In genomic region chr7:30587842-30588667, GRCm38 (mm10) we compare ENCODE assay signal across 8 mouse cellular contexts. TPM values are rescaled to one million over a fixed set of nuclear protein-coding genes. Genes with fewer than 3 reads are reported as not detected.
DNase-seq lines count a peak whose midpoint lies in the region; ATAC-seq and TF ChIP-seq lines count a peak whose summit lies in the region.

No protein-coding gene starts in this region.

- no peaks in the 10 kb centered on the region for H3K9me3 ChIP-seq in liver, embryonic 13.5 days (replicated peaks)
- H3K9me3 ChIP-seq in neural tube, embryonic 14.5 days (ENCODE audit: control insufficient read depth, low read length): no peaks in the 10 kb centered on the region

- H3K4me1 ChIP-seq in kidney, adult 2 months (ENCODE audit: control insufficient read depth, insufficient read depth, low read length): peaks cover 10% of the 10 kb centered on the region; the same call in 1 of the 2 replicates
- H3K4me1 ChIP-seq in liver, embryonic 13.5 days (replicated peaks): peaks cover 27% of the 10 kb centered on the region
- H3K4me1 ChIP-seq in neural tube, embryonic 14.5 days (ENCODE audit: control insufficient read depth, insufficient read depth, low read length): peaks cover 13% of the 10 kb centered on the region

- H3K27ac ChIP-seq in kidney, adult 2 months (ENCODE audit: insufficient read depth, low read depth, low read length): peak overlapping the region; percentile 91
- H3K27ac ChIP-seq in liver, embryonic 13.5 days: peak overlapping the region; percentile 90
- peak overlapping the region; percentile 92 for H3K27ac ChIP-seq in neural tube, embryonic 14.5 days (ENCODE audit: low read depth, low read length)

- TF ChIP-seq CTCF in kidney, adult 2 months (conservative IDR thresholded peaks at IDR 0.05; ENCODE audit: insufficient read depth, insufficient read length, low read depth, low read length): no peak

- H3K4me3 ChIP-seq in kidney, adult 2 months (ENCODE audit: insufficient read depth, low read depth, low read length): peak overlapping the region; percentile 61
- H3K4me3 ChIP-seq in liver, embryonic 13.5 days (replicated peaks): peak overlapping the region; percentile 96
- H3K4me3 ChIP-seq in neural tube, embryonic 14.5 days (ENCODE audit: low read depth, low read length): peak overlapping the region; percentile 93

- H3K36me3 ChIP-seq in kidney, adult 2 months (ENCODE audit: control insufficient read depth, insufficient read depth, low read length): no peaks in the 10 kb centered on the region; the same call in 1 of the 2 replicates
- peaks cover 41% of the 10 kb centered on the region for H3K36me3 ChIP-seq in liver, embryonic 13.5 days
- H3K36me3 ChIP-seq in neural tube, embryonic 14.5 days (ENCODE audit: control insufficient read depth, insufficient read depth, low read length): peaks cover 36% of the 10 kb centered on the region

- peak; percentile 29 for ATAC-seq in liver, embryonic 13.5 days (ENCODE audit: low read depth)
- peak; percentile 36 for ATAC-seq in neural tube, embryonic 14.5 days (ENCODE audit: low read depth)
- ATAC-seq in megakaryocyte-erythroid progenitor cell, adult 5-6 weeks (replicated peaks; ENCODE audit: low FRiP score, low TSS enrichment, poor library complexity, severe bottlenecking): no peak

- no peak for TF ChIP-seq POLR2A in kidney, adult 2 months (IDR thresholded peaks at IDR 0.05; ENCODE audit: low read depth, low read length)

- 3% methylated on average over 67 of the region's 67 CpGs for WGBS in kidney, adult 2 months
- WGBS in liver, embryonic 13.5 days (ENCODE audit: insufficient replicate concordance): under 1% methylated on average over 62 of the region's 67 CpGs
- WGBS in neural tube, embryonic 14.5 days: under 1% methylated on average over 54 of the region's 67 CpGs

- H3K9ac ChIP-seq in liver, embryonic 13.5 days: peak overlapping the region; percentile 99
- H3K9ac ChIP-seq in neural tube, embryonic 14.5 days (replicated peaks; ENCODE audit: low read depth, low read length): peak overlapping the region; percentile 96

- H3K27me3 ChIP-seq in kidney, adult 2 months (replicated peaks; ENCODE audit: control insufficient read depth, insufficient read depth, low read length): no peaks in the 10 kb centered on the region
- no peaks in the 10 kb centered on the region for H3K27me3 ChIP-seq in liver, embryonic 13.5 days
- H3K27me3 ChIP-seq in neural tube, embryonic 14.5 days (ENCODE audit: control insufficient read depth, insufficient read depth, low read length): peaks cover 3% of the 10 kb centered on the region; the same call in 1 of the 2 replicates

- peak overlapping the region; percentile 97 for H3K4me2 ChIP-seq in liver, embryonic 13.5 days
- peak overlapping the region; percentile 97 for H3K4me2 ChIP-seq in neural tube, embryonic 14.5 days (ENCODE audit: low read depth, low read length)

- peak; percentile 51 for DNase-seq in urinary bladder, postnatal 14 days (ENCODE audit: low spot score)
- no peak for DNase-seq in urinary bladder, postnatal 10 days (ENCODE audit: low spot score)
- DNase-seq in c-Kit-negative CD71-positive TER-119-positive erythroid progenitor cells, embryonic 14.5 days (ENCODE audit: low read depth, low spot score): peak; percentile 36
- peak; percentile 49 to 58 for DNase-seq in frontal cortex, postnatal 36 days (ENCODE audit: low spot score in 2 of 2)
- DNase-seq in kidney, adult 2 months: no peak
- DNase-seq in liver, embryonic 13.5 days: peak; percentile 48

RNA-seq across cellular contexts. Expression of gene Kmt2b, which starts 0.5 kb away (rescaled TPM):
- 26.7 and 31.6 TPM in 2 replicates for polyA plus RNA-seq in kidney, adult 2 months (2012; rRNA removed)
- 2.8 and 3.8 TPM in 2 replicates for polyA plus RNA-seq in liver, embryonic 13.5 days (2015; fragmentation: Nextera tagmentation; extraction: Ambion mirVana)
- 13.6 and 14.6 TPM in 2 replicates for polyA plus RNA-seq in neural tube, embryonic 14.5 days (2014; fragmentation: Nextera tagmentation; extraction: Ambion mirVana)
- 105 and 115 TPM in 2 replicates for total RNA-seq in megakaryocyte-erythroid progenitor cell, adult 5-6 weeks (2014; fragmentation: Nextera tagmentation)
- total RNA-seq in megakaryocyte-erythroid progenitor cell, adult 5-6 weeks (2017): 17.0 and 17.3 TPM in 2 replicates

RNA-seq across cellular contexts. Expression of gene Zbtb32, which starts 10.7 kb away (rescaled TPM):
- 1.3 and 1.4 TPM in 2 replicates for polyA plus RNA-seq in kidney, adult 2 months (2012; rRNA removed)
- polyA plus RNA-seq in liver, embryonic 13.5 days (2015; fragmentation: Nextera tagmentation; extraction: Ambion mirVana): 0.09 and 0.20 TPM in 2 replicates
- polyA plus RNA-seq in neural tube, embryonic 14.5 days (2014; fragmentation: Nextera tagmentation; extraction: Ambion mirVana): 0.30 and 0.35 TPM in 2 replicates
- total RNA-seq in megakaryocyte-erythroid progenitor cell, adult 5-6 weeks (2014; fragmentation: Nextera tagmentation): not detected in 2 replicates
- total RNA-seq in megakaryocyte-erythroid progenitor cell, adult 5-6 weeks (2017): not detected in 2 replicates

RNA-seq across cellular contexts. Expression of gene Igflr1, which starts 22.8 kb away (rescaled TPM):
- polyA plus RNA-seq in kidney, adult 2 months (2012; rRNA removed): 5.2 and 5.4 TPM in 2 replicates
- polyA plus RNA-seq in liver, embryonic 13.5 days (2015; fragmentation: Nextera tagmentation; extraction: Ambion mirVana): 1.6 and 2.1 TPM in 2 replicates
- 2.8 and 3.7 TPM in 2 replicates for polyA plus RNA-seq in neural tube, embryonic 14.5 days (2014; fragmentation: Nextera tagmentation; extraction: Ambion mirVana)
- 3.7 and 11.3 TPM in 2 replicates for total RNA-seq in megakaryocyte-erythroid progenitor cell, adult 5-6 weeks (2014; fragmentation: Nextera tagmentation)
- not detected in 2 replicates for total RNA-seq in megakaryocyte-erythroid progenitor cell, adult 5-6 weeks (2017)

RNA-seq across cellular contexts. Expression of gene Upk1a, which starts 24.6 kb away (rescaled TPM):
- 23.6 and 34.5 TPM in 2 replicates for polyA plus RNA-seq in kidney, adult 2 months (2012; rRNA removed)
- 0.09 and 0.50 TPM in 2 replicates for polyA plus RNA-seq in liver, embryonic 13.5 days (2015; fragmentation: Nextera tagmentation; extraction: Ambion mirVana)
- polyA plus RNA-seq in neural tube, embryonic 14.5 days (2014; fragmentation: Nextera tagmentation; extraction: Ambion mirVana): 0.43 and 0.62 TPM in 2 replicates
- total RNA-seq in megakaryocyte-erythroid progenitor cell, adult 5-6 weeks (2014; fragmentation: Nextera tagmentation): 0.83 TPM in 1 of 2 replicates, not detected in the other
- total RNA-seq in megakaryocyte-erythroid progenitor cell, adult 5-6 weeks (2017): 0.99 TPM in 1 of 2 replicates, not detected in the other

RNA-seq across cellular contexts. Expression of gene Psenen, which starts 24.6 kb away (rescaled TPM):
- polyA plus RNA-seq in kidney, adult 2 months (2012; rRNA removed): 168 and 223 TPM in 2 replicates
- polyA plus RNA-seq in liver, embryonic 13.5 days (2015; fragmentation: Nextera tagmentation; extraction: Ambion mirVana): 80.1 and 81.3 TPM in 2 replicates
- polyA plus RNA-seq in neural tube, embryonic 14.5 days (2014; fragmentation: Nextera tagmentation; extraction: Ambion mirVana): 111 and 126 TPM in 2 replicates
- total RNA-seq in megakaryocyte-erythroid progenitor cell, adult 5-6 weeks (2014; fragmentation: Nextera tagmentation): 150 and 174 TPM in 2 replicates
- total RNA-seq in megakaryocyte-erythroid progenitor cell, adult 5-6 weeks (2017): 99.1 and 117 TPM in 2 replicates

Comparison
In these comparisons a context has a peak if more than half of its experiments do, and no peak if none do; other contexts are left out.
1. DNase-seq: peak in urinary bladder, postnatal 14 days (single experiment), c-Kit-negative CD71-positive TER-119-positive erythroid progenitor cells, embryonic 14.5 days (single experiment), frontal cortex, postnatal 36 days (2 of 2) and liver, embryonic 13.5 days (single experiment); none in urinary bladder, postnatal 10 days (single experiment) and kidney, adult 2 months (single experiment).
2. Peak in every context shown above with its lines, with median percentiles within 50 percentile points of each other: H3K27ac ChIP-seq and H3K4me3 ChIP-seq.